Comparison of ENCODE assay signal across 8 mouse cellular contexts in the genomic region with DNA sequence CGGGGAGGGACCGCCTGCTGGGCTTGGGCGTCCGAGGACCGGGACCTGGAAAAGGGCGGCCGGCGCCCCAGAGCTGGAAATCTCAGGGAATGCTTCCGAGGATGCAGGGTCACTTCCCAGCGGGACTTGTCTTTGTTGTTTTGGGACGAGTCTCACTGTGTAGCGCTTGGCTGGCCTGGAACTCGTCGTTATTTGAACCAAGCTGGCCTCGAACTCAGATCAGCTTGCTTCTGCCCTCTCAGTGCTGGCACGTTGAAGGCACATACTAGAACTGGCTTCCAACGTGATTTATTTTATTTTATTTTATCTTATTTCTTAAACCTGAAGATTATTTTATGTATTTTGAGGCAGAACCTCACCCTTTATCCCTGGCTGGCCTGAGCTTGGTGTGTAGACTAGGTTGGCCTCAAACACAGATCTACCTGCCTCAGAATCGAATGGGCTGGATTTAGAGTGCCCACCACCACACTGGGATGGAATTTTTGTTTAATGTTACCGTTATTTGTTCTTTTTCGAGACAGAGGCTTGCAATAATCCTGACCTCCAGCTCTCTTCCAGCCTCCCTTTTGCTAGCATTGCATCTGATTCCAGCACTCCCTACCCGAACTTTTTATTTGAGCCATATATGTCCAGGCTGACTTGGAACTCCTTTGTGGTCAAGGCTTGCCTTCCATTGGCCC. TPM values are rescaled to one million over a fixed set of nuclear protein-coding genes. Genes with fewer than 3 reads are reported as not detected.
A peak's percentile ranks its signal among the peaks of the same experiment; 100 is the strongest.
DNase-seq lines count a peak whose midpoint lies in the region; ATAC-seq and TF ChIP-seq lines count a peak whose summit lies in the region.

No protein-coding gene starts in this region.

- H3K9ac ChIP-seq in kidney, embryonic 14.5 days (ENCODE audit: low read depth, low read length), result peak overlapping the region; percentile 95
- peak overlapping the region; percentile 75 for H3K9ac ChIP-seq in heart, postnatal 0 days (replicated peaks; ENCODE audit: low read depth, low read length)
- peak overlapping the region; percentile 95 for H3K9ac ChIP-seq in midbrain, embryonic 12.5 days (replicated peaks)

- peak overlapping the region; percentile 92 for H3K27ac ChIP-seq in kidney, embryonic 14.5 days (ENCODE audit: low read depth, low read length)
- peak overlapping the region; percentile 96 for H3K27ac ChIP-seq in bone marrow, adult 2 months (ENCODE audit: control insufficient read depth, insufficient read depth, low read depth, low read length, poor library complexity)
- peak overlapping the region; percentile 96 for H3K27ac ChIP-seq in heart, postnatal 0 days (ENCODE audit: low read depth)
- peak overlapping the region; percentile 87 for H3K27ac ChIP-seq in midbrain, embryonic 12.5 days (replicated peaks)

- H3K36me3 ChIP-seq in kidney, embryonic 14.5 days (ENCODE audit: control insufficient read depth, insufficient read depth, low read length), result peaks cover 4% of the 10 kb centered on the region; the same call in 1 of the 2 replicates
- H3K36me3 ChIP-seq in heart, postnatal 0 days (replicated peaks; ENCODE audit: control insufficient read depth, insufficient read depth, low read length), result peaks cover 2% of the 10 kb centered on the region; the same call in 1 of the 2 replicates
- no peaks in the 10 kb centered on the region for H3K36me3 ChIP-seq in midbrain, embryonic 12.5 days

- peak overlapping the region; percentile 73 for H3K4me2 ChIP-seq in kidney, embryonic 14.5 days (replicated peaks; ENCODE audit: low read depth, low read length)
- H3K4me2 ChIP-seq in heart, postnatal 0 days (ENCODE audit: low read depth, low read length), result peak overlapping the region; percentile 87
- H3K4me2 ChIP-seq in midbrain, embryonic 12.5 days (replicated peaks), result peak overlapping the region; percentile 78

- no peaks in the 10 kb centered on the region for H3K27me3 ChIP-seq in kidney, embryonic 14.5 days (ENCODE audit: control insufficient read depth, insufficient read depth, low read length)
- H3K27me3 ChIP-seq in heart, postnatal 0 days (ENCODE audit: control insufficient read depth, insufficient read depth, low read length), result no peaks in the 10 kb centered on the region
- H3K27me3 ChIP-seq in midbrain, embryonic 12.5 days, result no peaks in the 10 kb centered on the region

- TF ChIP-seq POLR2A in bone marrow, adult 2 months (IDR thresholded peaks at IDR 0.05; ENCODE audit: borderline replicate concordance, control insufficient read depth, low read depth, low read length), result no peak

- no peak for TF ChIP-seq CTCF in bone marrow, adult 2 months (IDR thresholded peaks at IDR 0.05; ENCODE audit: control insufficient read depth, insufficient read depth, low read length)
- TF ChIP-seq CTCF in heart, postnatal 0 days (IDR thresholded peaks at IDR 0.05; ENCODE audit: low read depth), result no peak

- peaks cover 18% of the 10 kb centered on the region for H3K4me1 ChIP-seq in kidney, embryonic 14.5 days (ENCODE audit: control insufficient read depth, insufficient read depth, low read length)
- no peaks in the 10 kb centered on the region for H3K4me1 ChIP-seq in bone marrow, adult 2 months (ENCODE audit: control insufficient read depth, insufficient read depth, low read length)
- H3K4me1 ChIP-seq in heart, postnatal 0 days (ENCODE audit: control insufficient read depth, insufficient read depth), result peaks cover 24% of the 10 kb centered on the region
- peaks cover 21% of the 10 kb centered on the region for H3K4me1 ChIP-seq in midbrain, embryonic 12.5 days

- intact Hi-C loops in left cerebral cortex, postnatal 36 days (cut with DNase I), result no loop called here

- 3% methylated on average over 21 of the region's 21 CpGs for WGBS in kidney, embryonic 14.5 days
- 5% methylated on average over 21 of the region's 21 CpGs for WGBS in bone marrow, adult 2 months
- 2% methylated on average over 21 of the region's 21 CpGs for WGBS in heart, postnatal 0 days
- 6% methylated on average over 21 of the region's 21 CpGs for WGBS in midbrain, embryonic 12.5 days

- H3K9me3 ChIP-seq in kidney, embryonic 14.5 days (ENCODE audit: control insufficient read depth, low read length), result no peaks in the 10 kb centered on the region
- no peaks in the 10 kb centered on the region for H3K9me3 ChIP-seq in heart, postnatal 0 days (replicated peaks; ENCODE audit: control insufficient read depth, low read length)
- H3K9me3 ChIP-seq in midbrain, embryonic 12.5 days, result no peaks in the 10 kb centered on the region

- peak; percentile 45 for ATAC-seq in kidney, embryonic 14.5 days (ENCODE audit: low FRiP score, low TSS enrichment)
- no peak for ATAC-seq in heart, postnatal 0 days (ENCODE audit: insufficient read depth, low read depth)
- ATAC-seq in midbrain, embryonic 12.5 days (ENCODE audit: low FRiP score, low read depth), result peak; percentile 16; the same call in 1 of the 2 replicates
- ATAC-seq in megakaryocyte-erythroid progenitor cell, adult 5-6 weeks (replicated peaks; ENCODE audit: low FRiP score, low TSS enrichment, poor library complexity, severe bottlenecking), result no peak

- H3K4me3 ChIP-seq in kidney, embryonic 14.5 days (ENCODE audit: low read length), result peak overlapping the region; percentile 95
- peak overlapping the region; percentile 80 for H3K4me3 ChIP-seq in bone marrow, adult 2 months (replicated peaks; ENCODE audit: control insufficient read depth, low read depth, low read length)
- H3K4me3 ChIP-seq in heart, postnatal 0 days (ENCODE audit: low read depth, low read length), result peak overlapping the region; percentile 91
- peak overlapping the region; percentile 93 for H3K4me3 ChIP-seq in midbrain, embryonic 12.5 days

- TF ChIP-seq EP300 in heart, postnatal 0 days (IDR thresholded peaks at IDR 0.05; ENCODE audit: low read depth), result no peak

- no peak for DNase-seq in kidney, adult 9 months
- no peak for DNase-seq in heart, postnatal 0 days (ENCODE audit: low spot score)
- no peak for DNase-seq in left cerebral cortex, postnatal 36 days (ENCODE audit: low spot score in 2 of 2)
- no peak for DNase-seq in thymus, postnatal 14 days

RNA-seq across cellular contexts. Expression of gene Tdp2, which starts 0.8 kb away (rescaled TPM):
- polyA plus RNA-seq in kidney, embryonic 14.5 days (2014; fragmentation: Nextera tagmentation; extraction: Ambion mirVana), result 68.8 and 79.9 TPM in 2 replicates
- 26.5 and 37.7 TPM in 2 replicates for polyA plus RNA-seq in bone marrow, adult 2 months (2011; ENCODE audit: insufficient read depth, insufficient read length, low replicate concordance, missing spikeins)
- total RNA-seq in heart, postnatal 0 days (2014; rRNA removed; ENCODE audit: low replicate concordance), result 24.2 and 27.5 TPM in 2 replicates
- polyA plus RNA-seq in heart, postnatal 0 days (2015; fragmentation: Nextera tagmentation; extraction: Ambion mirVana), result 17.4 and 18.5 TPM in 2 replicates
- 69.3 and 69.7 TPM in 2 replicates for polyA plus RNA-seq in midbrain, embryonic 12.5 days (2016; fragmentation: Nextera tagmentation; extraction: Ambion mirVana)
- 10 to 100 TPM; 19.0 to 21.6 TPM for total RNA-seq in left cerebral cortex, postnatal 36 days (2021)
- total RNA-seq in megakaryocyte-erythroid progenitor cell, adult 5-6 weeks (2014; fragmentation: Nextera tagmentation), result 61.6 and 87.7 TPM in 2 replicates
- 61.8 and 64.1 TPM in 2 replicates for total RNA-seq in megakaryocyte-erythroid progenitor cell, adult 5-6 weeks (2017)

RNA-seq across cellular contexts. Expression of gene Acot13, which starts 0.9 kb away (rescaled TPM):
- polyA plus RNA-seq in kidney, embryonic 14.5 days (2014; fragmentation: Nextera tagmentation; extraction: Ambion mirVana), result 81.8 and 91.6 TPM in 2 replicates
- 19.8 and 37.3 TPM in 2 replicates for polyA plus RNA-seq in bone marrow, adult 2 months (2011; ENCODE audit: insufficient read depth, insufficient read length, low replicate concordance, missing spikeins)
- 176 and 219 TPM in 2 replicates for total RNA-seq in heart, postnatal 0 days (2014; rRNA removed; ENCODE audit: low replicate concordance)
- 609 and 634 TPM in 2 replicates for polyA plus RNA-seq in heart, postnatal 0 days (2015; fragmentation: Nextera tagmentation; extraction: Ambion mirVana)
- polyA plus RNA-seq in midbrain, embryonic 12.5 days (2016; fragmentation: Nextera tagmentation; extraction: Ambion mirVana), result 47.5 and 49.0 TPM in 2 replicates
- 10 to 100 TPM; 81.0 to 89.7 TPM for total RNA-seq in left cerebral cortex, postnatal 36 days (2021)
- 39.4 and 69.5 TPM in 2 replicates for total RNA-seq in megakaryocyte-erythroid progenitor cell, adult 5-6 weeks (2014; fragmentation: Nextera tagmentation)
- 80.5 and 87.5 TPM in 2 replicates for total RNA-seq in megakaryocyte-erythroid progenitor cell, adult 5-6 weeks (2017)

RNA-seq across cellular contexts. Expression of gene D130043K22Rik, which starts 12.7 kb away (rescaled TPM):
- 0.29 and 0.64 TPM in 2 replicates for polyA plus RNA-seq in kidney, embryonic 14.5 days (2014; fragmentation: Nextera tagmentation; extraction: Ambion mirVana)
- polyA plus RNA-seq in bone marrow, adult 2 months (2011; ENCODE audit: insufficient read depth, insufficient read length, low replicate concordance, missing spikeins), result not detected in 2 replicates
- total RNA-seq in heart, postnatal 0 days (2014; rRNA removed; ENCODE audit: low replicate concordance), result not detected in 2 replicates
- 0.03 TPM in 1 of 2 replicates, not detected in the other for polyA plus RNA-seq in heart, postnatal 0 days (2015; fragmentation: Nextera tagmentation; extraction: Ambion mirVana)
- polyA plus RNA-seq in midbrain, embryonic 12.5 days (2016; fragmentation: Nextera tagmentation; extraction: Ambion mirVana), result 1.8 and 2.0 TPM in 2 replicates
- total RNA-seq in left cerebral cortex, postnatal 36 days (2021), result 10 to 100 TPM; 29.8 to 33.6 TPM
- not detected in 2 replicates for total RNA-seq in megakaryocyte-erythroid progenitor cell, adult 5-6 weeks (2014; fragmentation: Nextera tagmentation)
- 0.38 TPM in 1 of 2 replicates, not detected in the other for total RNA-seq in megakaryocyte-erythroid progenitor cell, adult 5-6 weeks (2017)

RNA-seq across cellular contexts. Expression of gene BC005537, which starts 30.8 kb away (rescaled TPM):
- 35.3 and 41.5 TPM in 2 replicates for polyA plus RNA-seq in kidney, embryonic 14.5 days (2014; fragmentation: Nextera tagmentation; extraction: Ambion mirVana)
- 67.8 and 76.9 TPM in 2 replicates for polyA plus RNA-seq in bone marrow, adult 2 months (2011; ENCODE audit: insufficient read depth, insufficient read length, low replicate concordance, missing spikeins)
- 36.4 and 43.9 TPM in 2 replicates for total RNA-seq in heart, postnatal 0 days (2014; rRNA removed; ENCODE audit: low replicate concordance)
- 13.2 and 14.0 TPM in 2 replicates for polyA plus RNA-seq in heart, postnatal 0 days (2015; fragmentation: Nextera tagmentation; extraction: Ambion mirVana)
- polyA plus RNA-seq in midbrain, embryonic 12.5 days (2016; fragmentation: Nextera tagmentation; extraction: Ambion mirVana), result 21.2 and 21.5 TPM in 2 replicates
- 100 to 1,000 TPM; 156 to 161 TPM for total RNA-seq in left cerebral cortex, postnatal 36 days (2021)
- total RNA-seq in megakaryocyte-erythroid progenitor cell, adult 5-6 weeks (2014; fragmentation: Nextera tagmentation), result 91.9 and 121 TPM in 2 replicates
- 42.4 and 44.0 TPM in 2 replicates for total RNA-seq in megakaryocyte-erythroid progenitor cell, adult 5-6 weeks (2017)

Comparison
In these comparisons a context has a peak if more than half of its experiments do, and no peak if none do; other contexts are left out.
1. ATAC-seq: peak in kidney, embryonic 14.5 days (single experiment) and midbrain, embryonic 12.5 days (single experiment); none in heart, postnatal 0 days (single experiment) and megakaryocyte-erythroid progenitor cell, adult 5-6 weeks (single experiment).
2. Peak in every context shown above with its lines, with median percentiles within 50 percentile points of each other: H3K27ac ChIP-seq, H3K4me2 ChIP-seq, H3K4me3 ChIP-seq and H3K9ac ChIP-seq.